Mouse (Mus musculus) layer of hippocampus, adult 8-10 months (tissue): ENCODE data around the gene Col8a2. TPM values are rescaled to one million over a fixed set of nuclear protein-coding genes. Genes with fewer than 3 reads are reported as not detected.
A peak's percentile ranks its signal among the peaks of the same experiment; 100 is the strongest.

Experiments used
- DNase-seq, 2 experiments: peaks; one replicate each; pipeline ENCODE4 v3.0.0; 2022; ENCODE audit warnings: low spot score in 2 of 2
- total RNA-seq, 4 experiments: library from RNA; stranded (reverse); gene quantifications; 2 replicates each; pipeline ENCODE4 v1.2.4; 2022

Gene Col8a2
- total RNA-seq, 4 experiments from 2014 or later, result 1.7 to 2.3 (median 2.0) TPM

DNA sequence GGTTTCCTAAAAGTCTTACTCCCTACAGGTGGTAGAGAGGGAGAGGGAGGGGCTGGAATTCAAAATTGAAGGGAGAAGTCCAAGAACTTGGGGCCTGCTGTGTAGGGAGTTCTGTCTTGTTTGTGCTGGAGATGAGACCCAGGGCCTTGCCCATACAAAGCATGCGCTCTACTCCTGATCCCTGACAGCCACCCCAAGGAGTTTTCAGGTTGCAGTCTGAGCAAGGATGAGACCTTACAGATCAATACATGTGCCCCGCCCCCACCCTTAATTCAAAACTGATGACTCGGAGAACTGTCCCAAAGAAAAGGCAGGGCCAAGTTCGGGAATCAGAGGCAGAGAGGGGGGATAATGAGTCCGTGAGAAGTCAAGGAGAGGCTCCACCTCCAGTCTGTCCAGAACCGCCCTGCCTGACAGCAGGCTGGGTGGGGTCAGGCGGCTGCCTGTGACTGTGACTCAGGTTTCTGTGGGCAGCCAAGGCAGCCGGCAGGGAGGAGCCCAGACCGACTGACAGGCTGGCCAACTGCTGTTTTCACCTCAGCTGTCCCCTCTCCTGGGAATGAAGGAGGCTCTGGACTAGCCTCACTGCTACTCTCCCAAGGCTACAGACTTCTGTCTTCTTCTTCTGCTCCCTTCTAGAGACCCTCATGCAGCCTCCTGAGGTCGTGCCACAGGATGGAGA, 25.9 kb upstream of the Col8a2 start:
- no peak for DNase-seq

DNA sequence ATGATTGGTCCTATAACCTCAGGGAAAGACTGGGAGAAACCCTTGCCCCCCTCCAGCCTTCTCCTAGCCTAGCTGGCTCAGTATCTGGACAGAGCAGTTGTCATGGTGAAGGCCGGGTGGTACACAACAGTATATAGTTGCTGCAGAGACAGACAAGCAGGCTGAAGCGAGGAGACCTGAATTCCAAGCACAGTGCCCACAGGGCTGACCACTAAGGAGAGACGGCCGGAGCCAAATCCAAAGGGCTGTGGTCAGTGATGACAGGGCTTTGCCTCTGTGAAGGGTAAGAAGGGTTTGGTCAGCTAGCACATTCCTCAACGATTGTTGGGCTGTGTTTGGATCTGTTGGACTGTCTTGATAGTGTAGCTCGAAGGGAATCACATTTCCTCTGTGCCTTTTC, 25.3 kb upstream of the Col8a2 start:
- DNase-seq, result no peak

DNA sequence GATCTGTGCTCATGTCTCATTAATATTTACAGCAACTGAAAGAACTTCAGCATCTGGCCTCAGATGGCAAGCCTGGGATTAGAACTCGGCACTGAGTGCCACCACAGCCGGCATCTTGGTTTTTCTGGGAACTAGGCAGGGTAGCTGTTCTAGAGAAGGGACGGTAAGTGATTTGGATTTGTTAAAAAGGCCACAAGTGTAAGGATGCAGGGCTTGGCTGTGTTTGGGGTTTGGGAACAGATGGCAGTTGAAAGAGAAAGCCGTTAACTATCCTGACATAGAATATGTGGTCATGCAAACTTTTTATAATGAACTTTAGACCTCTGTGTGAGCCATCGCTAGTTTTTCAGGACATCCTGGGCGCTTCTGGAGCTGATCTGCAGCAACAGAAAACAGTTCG, 24.9 kb upstream of the Col8a2 start:
- DNase-seq, result no peak

DNA sequence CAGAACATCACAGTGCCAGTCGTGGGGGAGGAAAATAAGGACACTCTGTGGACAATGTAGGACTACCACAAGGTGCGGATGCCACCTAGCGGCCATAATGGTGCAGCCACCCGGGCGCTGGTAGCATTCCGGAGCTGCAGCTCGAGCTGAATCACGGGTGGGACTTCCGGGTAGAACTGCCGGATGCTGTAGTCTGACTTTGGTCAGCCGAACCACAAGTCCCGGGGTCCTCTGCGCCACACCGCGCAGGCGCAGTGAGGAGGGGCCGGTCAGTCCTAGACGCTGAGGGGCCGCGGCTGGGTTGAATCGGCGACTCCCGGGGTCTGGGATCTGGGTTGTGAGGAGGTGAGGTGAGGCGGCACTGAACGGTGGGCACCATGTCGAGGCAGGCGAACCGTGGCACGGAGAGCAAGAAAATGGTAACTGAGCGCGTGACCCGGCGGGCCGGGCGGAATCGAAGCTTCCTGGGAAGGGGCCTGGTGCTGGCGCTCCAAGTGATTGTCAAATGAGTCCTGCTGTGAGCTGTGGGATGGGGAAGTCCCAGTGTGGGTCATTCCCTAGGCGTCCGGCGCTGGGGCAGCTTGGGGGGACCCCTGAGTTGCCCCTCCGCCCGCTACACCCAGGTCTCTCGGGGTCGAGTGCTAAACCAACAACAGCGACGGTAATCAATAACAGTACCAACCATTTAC, 24.3 kb upstream of the Col8a2 start, which contains the start of gene Trappc3:
TSS of gene Trappc3 (plus strand) at position 207 of the 689 bp plus-strand sequence.
- DNase-seq, result peak; percentile 99 to 100

DNA sequence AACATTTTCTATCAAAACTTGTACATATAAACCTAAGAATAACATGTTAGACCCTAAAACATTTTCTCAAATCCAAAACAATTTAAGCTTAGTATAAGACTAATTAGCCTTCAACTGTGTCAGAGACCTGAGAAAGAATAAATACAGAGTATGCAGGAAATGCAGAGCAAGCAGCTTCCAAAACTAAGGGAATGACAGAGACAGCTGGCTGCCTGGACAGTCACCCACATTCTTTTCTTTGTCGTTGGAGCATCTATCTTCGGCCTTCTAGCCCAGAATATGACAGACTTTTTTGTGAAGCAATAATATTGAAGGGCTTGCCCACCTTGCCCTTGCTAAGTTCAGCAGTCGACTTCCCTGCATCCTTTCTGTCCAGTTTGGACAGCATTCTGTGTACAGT, 17.3 kb upstream of the Col8a2 start:
- no peak for DNase-seq

DNA sequence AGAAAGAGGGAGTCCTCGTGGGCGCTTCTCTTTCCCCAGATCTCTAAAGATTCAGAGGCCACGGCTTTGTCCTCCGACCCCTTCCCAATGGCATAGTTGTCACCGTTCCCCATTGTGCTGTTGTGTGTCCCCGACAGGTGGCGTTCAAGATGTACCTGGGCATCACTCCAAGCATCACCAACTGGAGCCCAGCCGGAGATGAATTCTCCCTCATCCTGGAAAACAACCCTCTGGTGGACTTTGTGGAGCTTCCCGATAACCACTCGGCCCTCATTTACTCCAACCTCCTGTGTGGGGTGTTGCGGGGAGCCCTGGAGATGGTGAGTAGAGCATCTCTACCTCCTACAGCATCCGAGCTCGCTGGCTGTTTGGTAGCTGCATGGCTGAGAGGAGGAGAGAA, 12.8 kb upstream of the Col8a2 start:
- DNase-seq, result peak; percentile 44 to 63

DNA sequence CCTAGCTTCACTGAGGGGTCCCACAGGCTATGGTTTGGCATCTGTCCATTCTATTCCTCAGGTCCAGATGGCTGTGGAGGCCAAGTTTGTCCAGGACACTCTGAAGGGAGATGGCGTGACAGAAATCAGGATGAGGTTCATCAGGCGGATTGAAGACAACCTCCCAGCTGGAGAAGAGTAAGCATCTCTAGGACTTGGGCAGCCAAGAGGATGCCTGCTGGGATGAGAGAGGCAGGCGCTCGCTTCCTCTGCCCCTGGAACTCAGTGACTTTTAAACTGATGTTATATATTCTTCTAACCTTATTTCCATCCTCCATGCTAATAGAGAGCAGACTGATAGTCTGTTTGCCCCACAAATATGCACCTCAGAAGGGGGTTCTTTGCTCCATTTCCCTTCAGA, 11.5 kb upstream of the Col8a2 start:
- no peak for DNase-seq

DNA sequence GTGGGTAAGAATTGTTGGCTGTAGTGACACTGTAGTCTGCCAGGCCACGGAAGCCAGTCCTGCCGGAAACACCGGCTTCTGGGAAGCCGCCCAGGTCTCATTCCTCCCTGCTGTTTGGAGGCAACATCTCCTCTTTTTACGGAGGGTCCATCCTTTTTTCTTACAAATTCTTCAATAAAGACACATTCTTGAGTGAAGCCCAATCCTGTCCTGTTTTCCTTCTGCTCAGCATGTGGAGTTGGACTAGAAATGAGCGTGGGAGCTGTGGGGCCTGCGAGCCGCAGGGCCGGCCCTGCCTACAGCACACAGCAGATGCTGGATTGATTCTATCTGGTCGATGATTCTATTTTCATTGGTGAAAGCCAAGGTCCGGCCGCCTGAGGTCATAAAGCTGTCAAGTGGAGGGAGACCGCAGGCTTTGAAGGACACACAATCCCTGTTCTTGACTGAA, 10.9 kb upstream of the Col8a2 start:
- DNase-seq, result no peak

DNA sequence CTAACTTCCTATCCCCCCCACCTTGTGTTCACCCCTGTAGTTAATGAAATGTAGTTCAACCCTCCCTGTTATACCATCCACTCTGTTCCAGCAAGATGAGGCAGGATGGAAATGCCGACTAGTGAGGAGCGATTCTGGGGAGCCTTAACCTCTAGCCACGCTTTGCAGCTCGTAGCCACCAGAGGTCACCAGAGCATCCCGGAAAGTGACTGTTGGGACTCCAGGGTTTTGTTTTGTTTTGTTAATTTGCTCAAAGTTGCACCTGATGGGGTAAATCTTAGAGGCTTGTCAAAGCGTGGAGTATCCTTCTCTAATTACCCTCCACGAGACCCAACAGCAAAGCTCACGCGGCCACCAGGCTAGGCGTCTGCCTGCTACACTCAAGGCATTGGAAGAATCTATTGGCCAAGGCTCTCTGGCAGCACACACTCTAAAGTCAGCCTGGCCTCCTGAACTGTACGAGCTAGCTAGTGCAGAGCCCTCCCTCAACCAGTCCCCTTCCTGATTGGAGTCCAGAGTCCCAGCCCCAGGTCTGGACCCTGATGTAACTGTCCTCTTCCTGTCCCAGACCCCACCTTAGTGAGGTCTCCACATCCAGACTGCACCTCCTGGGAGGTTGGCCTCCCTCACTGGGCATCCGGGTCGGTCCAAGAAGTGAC, 8.6 kb upstream of the Col8a2 start:
- DNase-seq, result no peak

DNA sequence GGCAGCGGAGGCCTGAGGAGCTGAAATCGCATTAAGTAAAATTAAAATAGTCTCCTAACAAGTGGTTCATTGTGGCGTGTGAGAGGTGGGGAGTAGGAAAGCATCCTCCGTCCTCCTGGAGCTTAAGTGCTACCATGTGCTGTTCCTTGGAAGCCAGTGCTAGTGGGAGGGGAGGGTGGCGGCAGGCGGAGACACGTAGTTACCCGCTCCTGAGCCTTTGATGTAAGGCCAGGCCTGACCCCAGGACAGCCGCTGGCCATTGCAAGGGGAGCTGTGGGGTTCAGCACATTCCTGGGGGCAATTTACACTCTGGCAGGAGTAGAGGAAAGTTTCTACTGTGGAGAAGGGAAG, 8.1 kb upstream of the Col8a2 start:
- no peak for DNase-seq

DNA sequence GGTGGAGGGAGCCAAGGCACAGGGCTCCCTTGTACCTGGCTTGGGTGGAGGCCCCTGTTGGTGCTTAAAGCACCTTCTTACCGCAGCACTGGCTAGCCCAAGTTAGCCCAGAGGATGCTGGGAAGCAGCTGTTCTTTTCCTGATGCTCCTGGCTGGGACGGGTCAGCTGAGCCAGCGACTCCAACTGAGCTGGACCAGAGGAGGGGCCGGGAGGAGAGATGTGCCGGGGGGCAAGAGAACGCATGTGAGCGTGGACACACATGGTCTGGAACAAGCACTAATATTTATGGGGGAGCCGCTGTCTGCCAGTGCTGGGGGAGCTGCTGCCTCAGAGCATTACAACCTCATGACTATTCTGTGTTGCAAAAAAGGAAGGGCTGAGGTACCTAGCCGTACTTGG, 7.6 kb upstream of the Col8a2 start:
- DNase-seq, result no peak

DNA sequence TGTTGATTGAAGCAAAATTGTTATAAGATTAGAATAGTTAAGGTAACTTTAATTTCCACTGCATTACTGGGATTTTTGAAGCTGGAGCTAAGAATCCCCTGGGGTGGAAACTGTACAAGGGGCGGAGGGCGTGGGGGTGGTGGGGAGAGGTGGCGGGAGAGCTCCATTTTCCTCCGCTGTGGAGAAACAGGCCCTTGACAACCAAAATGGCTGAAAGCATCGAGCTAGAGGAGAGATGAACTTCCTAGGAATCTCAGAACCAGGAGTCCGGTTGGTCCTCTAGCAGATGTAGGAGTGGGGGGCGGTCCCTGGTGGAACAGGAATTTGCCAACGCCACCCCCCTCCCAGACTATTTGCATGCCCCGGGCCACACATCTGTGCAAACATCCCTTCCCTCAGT, 4.9 kb upstream of the Col8a2 start:
- no peak for DNase-seq

DNA sequence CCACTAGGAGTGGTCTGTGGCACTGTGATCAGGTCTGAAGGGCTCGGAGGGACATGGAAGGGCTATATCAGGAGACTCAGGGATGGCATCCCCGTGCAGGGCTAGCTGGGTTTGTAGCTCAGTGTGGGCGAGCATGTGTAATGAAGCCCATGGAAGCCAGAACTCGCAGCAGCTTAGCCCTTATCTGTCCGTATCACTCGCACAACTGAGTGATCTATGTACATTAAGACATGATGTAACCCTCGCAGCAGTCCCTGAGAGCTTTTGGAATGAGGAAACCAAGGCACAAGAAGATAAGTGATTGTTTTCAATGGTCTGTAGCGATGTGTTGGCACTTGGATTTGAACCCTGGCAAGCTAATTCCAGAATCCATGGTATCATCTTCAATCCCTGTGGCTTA, 3.0 kb upstream of the Col8a2 start:
- DNase-seq, result no peak

DNA sequence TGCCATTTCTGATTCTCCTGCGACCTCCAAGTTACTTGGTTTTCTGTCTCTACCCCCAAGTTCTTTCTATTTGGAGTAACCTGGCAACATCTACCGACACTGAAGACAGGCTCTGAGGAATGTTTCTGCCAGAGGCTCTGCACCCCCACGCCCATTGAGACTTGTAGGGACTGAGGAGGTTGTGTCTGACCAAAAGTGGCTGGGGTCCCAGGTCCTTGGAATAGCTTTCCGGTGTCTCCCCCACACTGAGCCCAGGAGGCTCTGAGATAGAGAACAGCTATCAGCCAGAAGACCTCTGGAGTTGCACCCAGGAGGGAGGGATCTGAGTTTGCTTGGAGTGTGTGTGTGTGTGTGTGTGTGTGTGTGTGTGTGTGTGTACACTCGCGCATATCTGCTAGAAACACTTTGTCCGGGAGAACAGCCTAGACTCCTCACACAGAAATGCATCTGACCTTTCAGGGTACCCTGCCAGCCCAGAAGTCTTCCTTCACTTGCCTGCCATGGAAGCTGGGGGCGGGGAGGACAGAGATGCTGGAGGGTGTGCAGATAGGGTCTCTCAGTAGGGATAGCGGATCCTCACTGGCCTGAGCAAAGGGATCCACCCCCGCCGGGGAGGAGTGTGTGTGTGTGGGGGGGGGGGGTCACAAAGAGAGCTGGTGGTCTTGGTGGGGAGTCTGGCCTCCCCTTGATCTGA, 856 bp downstream of the Col8a2 start:
- DNase-seq, result no peak

DNA sequence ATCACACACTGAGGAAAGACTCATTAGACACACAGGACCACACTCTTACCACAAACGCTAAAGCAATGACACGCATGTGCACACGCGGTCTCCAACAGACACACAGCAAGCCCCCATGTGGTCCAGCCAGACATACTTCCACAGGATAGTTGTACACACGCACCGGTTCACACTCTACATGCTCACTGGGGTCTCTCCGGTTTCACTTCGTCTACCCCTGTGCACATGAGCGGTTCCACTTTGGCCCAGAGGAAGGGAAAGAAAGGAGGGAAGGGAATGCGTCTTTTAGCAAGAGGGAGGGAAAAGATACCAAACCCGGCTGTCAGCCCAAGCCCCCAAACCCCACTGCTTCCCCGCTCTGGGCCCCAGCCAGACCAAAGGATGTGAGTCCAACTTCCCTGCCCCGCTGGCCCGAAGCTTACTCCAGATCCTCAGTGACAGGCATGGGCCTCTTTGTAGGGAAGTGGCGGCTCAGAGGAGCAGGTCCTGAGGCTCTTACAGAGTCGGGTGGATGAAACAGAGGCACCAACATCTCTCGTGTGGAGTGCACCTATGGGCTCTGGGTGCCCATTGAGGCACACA, 1.6 kb downstream of the Col8a2 start:
- DNase-seq, result no peak

DNA sequence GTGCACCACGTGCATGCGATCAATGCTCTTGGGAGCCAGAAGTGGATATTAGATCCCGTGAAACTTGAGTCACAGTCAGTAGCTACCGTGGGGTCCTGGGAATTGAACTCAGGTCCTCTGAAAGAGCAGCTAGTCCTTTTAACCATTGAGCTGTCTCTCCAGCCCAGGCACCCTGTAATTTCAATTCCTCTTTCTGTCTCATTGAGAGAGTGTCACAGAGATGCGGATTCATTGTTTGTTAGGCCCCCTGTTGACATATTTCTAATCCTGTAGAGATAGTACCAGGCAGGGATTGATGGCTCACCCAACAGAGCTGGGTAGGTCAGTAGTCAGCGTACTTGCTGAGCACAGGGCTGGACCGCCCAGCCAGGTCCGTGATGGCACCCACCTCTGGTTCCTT, 3.7 kb downstream of the Col8a2 start:
- no peak for DNase-seq

DNA sequence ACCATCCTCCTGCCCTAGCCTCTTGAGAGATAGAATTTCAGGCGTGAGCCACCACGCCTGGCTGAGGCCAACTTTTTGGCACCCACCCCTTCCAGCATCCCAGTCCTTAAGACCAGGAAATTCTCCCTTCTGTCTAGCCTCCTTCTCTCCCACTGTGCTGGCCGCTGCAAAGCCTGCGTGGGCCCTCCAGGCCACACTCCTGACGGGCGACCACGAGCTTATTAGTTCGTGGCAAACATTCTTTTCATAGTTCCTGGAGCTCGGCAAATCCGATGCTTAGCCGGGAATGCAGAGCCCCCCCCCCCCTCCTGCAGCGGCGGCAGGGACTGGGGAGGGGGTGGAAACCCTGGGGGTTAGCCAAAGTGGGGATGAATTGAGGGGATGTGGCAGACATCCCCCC, 4.6 kb downstream of the Col8a2 start:
- no peak for DNase-seq

DNA sequence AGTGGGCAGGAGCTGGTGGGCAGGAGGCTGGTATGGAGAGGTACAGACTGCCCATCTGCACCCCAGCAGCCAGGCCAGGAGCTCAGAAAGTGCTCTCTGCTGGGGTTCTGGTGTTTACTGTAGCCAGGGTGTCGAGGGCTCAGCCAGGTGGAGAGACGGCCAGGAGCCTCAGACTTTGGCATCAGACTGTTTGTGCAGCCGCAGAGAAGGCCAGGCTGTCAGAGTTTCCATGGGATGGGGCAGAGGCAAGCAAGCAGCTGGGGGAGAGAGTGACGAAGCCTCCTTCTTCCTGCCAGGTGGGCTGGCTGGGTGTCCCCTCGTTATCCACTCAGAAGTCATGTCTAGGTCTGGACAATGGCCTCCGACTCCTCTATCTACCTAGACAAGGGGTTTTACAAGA, 8.6 kb downstream of the Col8a2 start:
- no peak for DNase-seq

DNA sequence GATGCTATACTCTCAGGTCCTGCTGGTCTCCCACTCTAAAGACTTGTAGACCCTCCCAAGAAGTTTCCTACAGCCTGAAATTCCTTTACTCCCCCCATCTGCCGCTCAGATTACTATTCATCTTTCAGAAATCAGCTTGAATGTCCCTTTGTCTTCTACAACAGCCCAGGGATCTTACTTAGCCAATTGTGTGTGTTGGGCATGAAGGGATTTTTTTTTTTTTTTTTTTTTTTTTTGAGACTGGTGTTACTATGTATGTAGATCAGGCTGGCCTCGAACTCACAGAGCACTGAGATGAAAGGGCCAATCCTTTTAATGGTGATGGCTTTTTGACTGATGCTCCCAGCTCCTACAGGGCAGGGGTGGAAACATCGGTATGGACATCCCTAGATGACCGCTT, 9.3 kb downstream of the Col8a2 start:
- no peak for DNase-seq

DNA sequence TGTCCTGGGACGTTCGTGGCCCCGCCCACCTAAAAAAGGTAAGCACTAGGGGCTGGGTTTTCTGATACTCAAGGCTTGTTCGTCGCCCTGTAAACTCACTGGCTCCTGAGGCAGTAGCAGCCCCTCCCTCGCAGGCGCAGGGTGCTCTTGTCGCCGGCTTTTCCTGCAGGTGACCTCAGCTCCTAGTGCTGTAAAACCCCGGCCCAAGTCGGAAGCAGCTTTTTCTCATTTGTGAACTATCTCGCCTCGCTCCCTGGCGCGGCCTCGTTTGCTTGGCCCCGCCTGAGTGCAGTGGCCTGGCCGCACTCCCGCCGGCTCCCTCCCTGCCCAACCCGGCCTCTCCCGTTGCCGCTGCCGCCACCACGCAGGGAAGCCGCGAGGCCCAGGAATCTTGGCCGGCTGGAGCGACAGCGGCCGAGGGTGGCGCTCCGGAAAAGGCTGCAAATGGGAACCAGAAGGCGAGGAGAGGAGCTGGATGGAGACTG, 10.1 kb downstream of the Col8a2 start:
- no peak for DNase-seq

DNA sequence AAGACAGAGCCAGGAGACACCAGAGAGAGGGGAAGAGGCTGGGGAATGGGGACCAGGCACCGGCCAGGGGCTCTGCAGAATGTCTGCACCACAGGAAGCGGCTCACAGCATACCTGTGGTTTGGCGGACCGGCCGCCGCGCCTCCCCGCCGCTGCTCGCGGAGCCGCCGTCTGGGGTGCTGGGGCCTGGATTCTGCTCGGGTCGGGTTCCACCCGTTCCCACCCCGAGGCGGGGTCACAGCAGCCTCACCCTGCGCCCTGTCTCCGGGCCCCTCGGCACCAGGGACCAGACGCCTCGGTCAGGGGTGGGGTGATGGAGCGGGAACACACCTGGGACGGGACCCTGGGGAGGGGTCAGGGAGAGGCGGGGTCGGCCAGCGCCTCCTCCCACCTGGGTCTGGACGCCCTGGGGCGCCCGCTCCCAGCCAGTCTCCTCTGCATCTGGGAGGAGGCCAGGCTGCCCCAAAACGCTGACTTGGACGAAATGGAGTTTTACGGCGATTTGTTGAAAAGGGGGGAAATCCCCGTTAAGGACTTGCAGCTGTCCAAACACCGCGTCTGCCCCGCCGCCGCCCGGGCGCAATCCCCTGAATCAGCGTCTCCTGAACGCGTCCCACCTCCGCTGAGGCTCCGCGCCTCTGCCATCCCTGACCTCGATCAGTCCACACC, 14.5 kb downstream of the Col8a2 start:
- DNase-seq, result no peak
